Mouse (Mus musculus): ENCODE measurements around the gene Casq2. TPM values are rescaled to one million over a fixed set of nuclear protein-coding genes. Genes with fewer than 3 reads are reported as not detected.

Gene Casq2
- 0.20 and 1.2 TPM in 2 replicates for polyA plus RNA-seq (2011; ENCODE audit: insufficient read length, low read depth, missing spikeins)

DNA sequence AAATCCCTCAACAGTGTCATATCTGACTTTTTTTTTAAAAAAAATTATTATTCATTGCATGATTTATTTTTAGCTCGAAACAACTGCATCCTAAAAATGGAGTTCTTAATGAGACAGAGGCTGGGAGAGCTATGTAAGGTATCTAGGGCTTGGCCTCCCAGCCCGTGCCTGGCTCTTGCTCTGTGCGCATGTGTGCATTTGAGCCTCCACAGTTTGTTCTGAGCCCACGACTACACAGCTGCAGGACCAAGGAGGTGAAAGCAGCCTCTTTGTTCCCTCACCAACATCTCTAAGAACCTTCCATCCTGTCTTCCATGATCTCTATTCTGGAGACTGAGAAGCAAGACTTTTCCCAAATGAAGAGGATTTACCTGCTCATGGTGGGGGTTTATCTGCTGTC lies at the start of gene Casq2:
TSS of gene Casq2 (plus strand) at position 133 of the 400 bp plus-strand sequence.
- no peak within 1 kb of the TSS for H3K4me3 ChIP-seq (ENCODE audit: insufficient read depth, low read length)
- TF ChIP-seq POLR2A (IDR thresholded peaks at IDR 0.05; ENCODE audit: low read depth, low read length) (no peak), CTCF (IDR thresholded peaks at IDR 0.05; ENCODE audit: borderline replicate concordance, insufficient read depth, low read length) (no peak)
- H3K27ac ChIP-seq (ENCODE audit: insufficient read depth, low read length) = no peak within 1 kb of the TSS
- H3K4me1 ChIP-seq (ENCODE audit: control insufficient read depth, insufficient read depth, low read length) = no peaks in the 10 kb centered on the region

- no peak overlapping the region for H3K4me3 ChIP-seq (ENCODE audit: insufficient read depth, low read length)
- TF ChIP-seq CTCF (IDR thresholded peaks at IDR 0.05; ENCODE audit: borderline replicate concordance, insufficient read depth, low read length) = no peak
- TF ChIP-seq POLR2A (IDR thresholded peaks at IDR 0.05; ENCODE audit: low read depth, low read length) = no peak
- H3K27ac ChIP-seq (ENCODE audit: insufficient read depth, low read length) = no peak overlapping the region
- no peaks in the 10 kb centered on the region for H3K4me1 ChIP-seq (ENCODE audit: control insufficient read depth, insufficient read depth, low read length)
These were observed 48.4 kb upstream of the Casq2 start for GRCm38 (mm10) chr3:102037806-102038205.

- TF ChIP-seq CTCF (IDR thresholded peaks at IDR 0.05; ENCODE audit: borderline replicate concordance, insufficient read depth, low read length) (no peak), POLR2A (IDR thresholded peaks at IDR 0.05; ENCODE audit: low read depth, low read length) (no peak)
- Histone ChIP-seq H3K4me1 (ENCODE audit: control insufficient read depth, insufficient read depth, low read length) (no peaks in the 10 kb centered on the region), H3K27ac (ENCODE audit: insufficient read depth, low read length) (no peak overlapping the region), H3K4me3 (ENCODE audit: insufficient read depth, low read length) (no peak overlapping the region)
These were observed 47.6 kb upstream of the Casq2 start for GRCm38 (mm10) chr3:102038608-102039007.

DNA sequence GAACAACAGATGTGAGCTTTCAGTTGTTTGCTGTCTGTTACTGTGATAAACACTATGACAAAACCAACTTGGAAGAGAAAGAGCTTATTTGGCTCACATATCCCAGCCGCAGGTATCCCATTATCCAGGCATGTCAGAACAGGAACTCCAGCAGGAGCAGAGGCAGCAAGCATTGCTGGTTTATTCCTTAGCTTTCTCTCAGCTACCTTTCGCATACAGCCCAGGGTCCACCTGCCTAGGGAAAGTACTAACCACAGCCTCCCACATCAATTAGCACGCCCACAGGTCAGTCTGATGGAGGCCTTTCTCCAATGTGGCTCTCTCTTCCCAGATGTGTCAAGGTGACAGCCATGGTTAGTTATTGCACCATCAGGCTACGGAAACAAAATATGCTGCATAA lies 44.6 kb upstream of the Casq2 start:
- H3K27ac ChIP-seq (ENCODE audit: insufficient read depth, low read length) = no peak overlapping the region
- TF ChIP-seq POLR2A (IDR thresholded peaks at IDR 0.05; ENCODE audit: low read depth, low read length) = no peak
- no peak for TF ChIP-seq CTCF (IDR thresholded peaks at IDR 0.05; ENCODE audit: borderline replicate concordance, insufficient read depth, low read length)
- no peaks in the 10 kb centered on the region for H3K4me1 ChIP-seq (ENCODE audit: control insufficient read depth, insufficient read depth, low read length)
- H3K4me3 ChIP-seq (ENCODE audit: insufficient read depth, low read length) = no peak overlapping the region

DNA sequence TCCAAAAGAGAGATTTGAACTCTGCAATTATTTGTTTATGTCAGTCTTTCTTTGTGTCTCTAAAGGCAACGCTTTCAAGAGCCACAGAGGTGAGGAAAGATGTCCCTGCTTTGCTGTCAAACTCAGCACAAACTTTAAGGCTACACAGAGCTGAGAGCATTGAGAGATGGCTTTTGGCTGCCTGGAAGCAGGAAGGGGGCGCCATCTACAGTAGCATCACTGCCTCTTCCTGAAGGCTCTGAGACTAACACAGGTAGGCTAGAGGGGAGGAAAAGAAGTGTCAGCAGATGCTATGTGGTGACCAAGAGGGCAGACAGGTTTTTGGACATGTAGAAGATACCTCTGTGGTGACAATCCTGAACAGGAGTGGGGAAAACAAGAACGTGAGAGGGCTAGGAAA lies 41.1 kb upstream of the Casq2 start:
- TF ChIP-seq POLR2A (IDR thresholded peaks at IDR 0.05; ENCODE audit: low read depth, low read length) (no peak), CTCF (IDR thresholded peaks at IDR 0.05; ENCODE audit: borderline replicate concordance, insufficient read depth, low read length) (no peak)
- Histone ChIP-seq H3K27ac (ENCODE audit: insufficient read depth, low read length) (no peak overlapping the region), H3K4me1 (ENCODE audit: control insufficient read depth, insufficient read depth, low read length) (no peaks in the 10 kb centered on the region), H3K4me3 (ENCODE audit: insufficient read depth, low read length) (no peak overlapping the region)

GRCm38 (mm10) chr3:102047532-102047931 lies 38.7 kb upstream of the Casq2 start:
- H3K27ac ChIP-seq (ENCODE audit: insufficient read depth, low read length) = no peak overlapping the region
- H3K4me3 ChIP-seq (ENCODE audit: insufficient read depth, low read length) = no peak overlapping the region
- TF ChIP-seq POLR2A (IDR thresholded peaks at IDR 0.05; ENCODE audit: low read depth, low read length) (no peak), CTCF (IDR thresholded peaks at IDR 0.05; ENCODE audit: borderline replicate concordance, insufficient read depth, low read length) (no peak)
- H3K4me1 ChIP-seq (ENCODE audit: control insufficient read depth, insufficient read depth, low read length) = no peaks in the 10 kb centered on the region

GRCm38 (mm10) chr3:102049207-102050104 lies 36.8 kb upstream of the Casq2 start:
- no peak for TF ChIP-seq CTCF (IDR thresholded peaks at IDR 0.05; ENCODE audit: borderline replicate concordance, insufficient read depth, low read length)
- no peak for TF ChIP-seq POLR2A (IDR thresholded peaks at IDR 0.05; ENCODE audit: low read depth, low read length)
- no peaks in the 10 kb centered on the region for H3K4me1 ChIP-seq (ENCODE audit: control insufficient read depth, insufficient read depth, low read length)
- no peak overlapping the region for H3K4me3 ChIP-seq (ENCODE audit: insufficient read depth, low read length)
- H3K27ac ChIP-seq (ENCODE audit: insufficient read depth, low read length) = no peak overlapping the region

DNA sequence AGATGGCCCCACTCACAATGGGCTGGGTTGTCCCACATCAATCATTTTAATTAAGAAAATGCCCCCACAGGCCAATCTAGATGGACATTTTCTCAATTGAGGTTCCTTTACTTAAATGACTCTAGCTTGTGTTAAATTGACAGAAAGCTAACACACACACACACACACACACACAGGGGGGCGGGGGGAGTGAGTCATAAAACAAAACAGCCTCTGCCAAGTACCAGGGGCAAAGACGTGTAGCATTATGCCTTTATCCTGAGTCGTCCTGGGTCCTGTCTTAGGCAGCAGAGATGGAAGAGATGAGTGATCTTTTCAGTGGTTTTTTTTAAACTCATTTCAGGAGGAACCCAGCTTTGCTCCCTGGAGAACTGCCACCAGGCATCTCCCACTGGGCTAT lies 34.2 kb upstream of the Casq2 start:
- Histone ChIP-seq H3K4me3 (ENCODE audit: insufficient read depth, low read length) (no peak overlapping the region), H3K4me1 (ENCODE audit: control insufficient read depth, insufficient read depth, low read length) (no peaks in the 10 kb centered on the region), H3K27ac (ENCODE audit: insufficient read depth, low read length) (no peak overlapping the region)
- no peak for TF ChIP-seq CTCF (IDR thresholded peaks at IDR 0.05; ENCODE audit: borderline replicate concordance, insufficient read depth, low read length)
- no peak for TF ChIP-seq POLR2A (IDR thresholded peaks at IDR 0.05; ENCODE audit: low read depth, low read length)

GRCm38 (mm10) chr3:102053293-102053692 lies 32.9 kb upstream of the Casq2 start:
- H3K4me1 ChIP-seq (ENCODE audit: control insufficient read depth, insufficient read depth, low read length) = no peaks in the 10 kb centered on the region
- H3K27ac ChIP-seq (ENCODE audit: insufficient read depth, low read length) = no peak overlapping the region
- no peak for TF ChIP-seq CTCF (IDR thresholded peaks at IDR 0.05; ENCODE audit: borderline replicate concordance, insufficient read depth, low read length)
- TF ChIP-seq POLR2A (IDR thresholded peaks at IDR 0.05; ENCODE audit: low read depth, low read length) = no peak
- H3K4me3 ChIP-seq (ENCODE audit: insufficient read depth, low read length) = no peak overlapping the region

DNA sequence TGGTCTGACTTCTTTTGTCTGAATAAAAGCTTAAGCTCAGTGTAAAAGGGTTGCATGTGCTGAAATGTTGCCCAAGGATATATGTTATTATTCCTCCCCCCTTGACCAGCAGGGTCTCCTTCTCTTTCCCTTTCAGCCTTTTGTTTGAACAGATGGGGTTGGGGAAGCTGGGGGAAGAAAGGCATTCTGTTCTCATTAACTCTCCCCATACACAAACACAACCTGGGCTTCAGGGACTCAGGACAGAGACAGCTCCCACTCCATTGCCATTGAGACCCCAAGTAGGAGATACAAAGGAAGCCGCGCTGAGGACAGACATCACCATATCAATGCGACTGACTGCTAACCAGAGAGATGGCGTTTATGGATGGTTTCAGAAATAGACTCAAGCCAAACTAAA lies 30.3 kb upstream of the Casq2 start:
- no peak for TF ChIP-seq POLR2A (IDR thresholded peaks at IDR 0.05; ENCODE audit: low read depth, low read length)
- no peak for TF ChIP-seq CTCF (IDR thresholded peaks at IDR 0.05; ENCODE audit: borderline replicate concordance, insufficient read depth, low read length)
- Histone ChIP-seq H3K4me3 (ENCODE audit: insufficient read depth, low read length) (no peak overlapping the region), H3K27ac (ENCODE audit: insufficient read depth, low read length) (no peak overlapping the region), H3K4me1 (ENCODE audit: control insufficient read depth, insufficient read depth, low read length) (no peaks in the 10 kb centered on the region)

Data from embryonic fibroblast, embryonic 13.5 days (primary cell).